ENCODE assay signal across 32 mouse cellular contexts in genomic region chr5:64691406-64692100, GRCm38 (mm10).
DNase-seq lines count a peak whose midpoint lies in the region; ATAC-seq lines count a peak whose summit lies in the region.
"Had no signal": no experiment of that assay in that cellular context is flagged by ENCODE, and none has a peak within 500 bp of the region (broad histone marks: within the 10 kb centered on the region; RNA-seq: fewer than 3 reads in every experiment).

No protein-coding gene starts in this region.

- peak overlapping the region; percentile 81 for H3K27ac ChIP-seq in liver, embryonic 11.5 days (ENCODE audit: low read depth, low read length)
- H3K27ac ChIP-seq in liver, embryonic 13.5 days = peak overlapping the region; percentile 73
- H3K27ac ChIP-seq: embryonic facial prominence, embryonic 12.5 days; gastrocnemius, adult 2 months; heart, adult 2 months; heart, embryonic 13.5 days; hindbrain, embryonic 14.5 days; kidney, embryonic 15.5 days; left cerebral cortex, adult 2 months; limb, embryonic 13.5 days; macrophage; midbrain, embryonic 10.5 days; midbrain, embryonic 15.5 days had no signal

- H3K4me2 ChIP-seq in liver, embryonic 11.5 days = no peak overlapping the region; the same call in 1 of the 2 replicates
- H3K4me2 ChIP-seq in liver, embryonic 13.5 days = peak overlapping the region; percentile 3; the same call in 1 of the 2 replicates
- H3K4me2 ChIP-seq: embryonic facial prominence, embryonic 12.5 days; heart, embryonic 13.5 days; hindbrain, embryonic 14.5 days; kidney, embryonic 15.5 days; limb, embryonic 13.5 days; midbrain, embryonic 15.5 days had no signal

- H3K36me3 ChIP-seq in liver, embryonic 11.5 days (ENCODE audit: control insufficient read depth, insufficient read depth, low read length) = no peaks in the 10 kb centered on the region
- H3K36me3 ChIP-seq in liver, embryonic 13.5 days = no peaks in the 10 kb centered on the region
- H3K36me3 ChIP-seq: embryonic facial prominence, embryonic 12.5 days; heart, embryonic 13.5 days; kidney, embryonic 15.5 days; limb, embryonic 13.5 days; midbrain, embryonic 10.5 days; midbrain, embryonic 15.5 days had no signal

- 67% methylated on average over 8 of the region's 8 CpGs for WGBS in liver, embryonic 11.5 days
- WGBS in liver, embryonic 13.5 days (ENCODE audit: insufficient replicate concordance) = 44% methylated on average over 8 of the region's 8 CpGs

- DNase-seq in liver, embryonic 11.5 days (ENCODE audit: low spot score) = no peak
- no peak for DNase-seq in liver
- DNase-seq in liver, embryonic 13.5 days = no peak
- DNase-seq in spleen, postnatal 14 days (ENCODE audit: low spot score in 2 of 2) = no peak
- no peak for DNase-seq in cerebellum, adult 9-11 months
- DNase-seq: adrenal gland, postnatal 14 days; cerebellum, adult 18-20 months; cerebellum, postnatal 25 days; gastrocnemius, adult 2 months; gastrocnemius, postnatal 36 days; heart, adult 2 months; heart, postnatal 10 days; kidney, adult 11 months; kidney, postnatal 25 days; lung, adult 2 months; lung, postnatal 10 days; right cerebral cortex, adult 18-20 months; right cerebral cortex, postnatal 4 days; thymus, postnatal 4 days had no signal

- no peak overlapping the region for H3K4me3 ChIP-seq in liver, embryonic 11.5 days (ENCODE audit: low read depth, low read length)
- H3K4me3 ChIP-seq in liver, embryonic 13.5 days (replicated peaks) = no peak overlapping the region
- H3K4me3 ChIP-seq: embryonic facial prominence, embryonic 12.5 days; gastrocnemius, adult 2 months; heart, adult 2 months; heart, embryonic 13.5 days; kidney, embryonic 15.5 days; left cerebral cortex, adult 2 months; limb, embryonic 13.5 days; midbrain, embryonic 10.5 days; midbrain, embryonic 15.5 days had no signal

- ATAC-seq in liver, embryonic 11.5 days (replicated peaks; ENCODE audit: low FRiP score) = peak; percentile 43; the same call in 1 of the 2 replicates
- ATAC-seq in liver, embryonic 13.5 days (ENCODE audit: low read depth) = no peak
- ATAC-seq in megakaryocyte progenitor cell, adult 5-6 weeks (replicated peaks; ENCODE audit: poor library complexity) = peak; percentile 78
- ATAC-seq in monocyte, adult 5-6 weeks (replicated peaks; ENCODE audit: insufficient number of reproducible peaks, low FRiP score, low TSS enrichment, poor library complexity, severe bottlenecking) = no peak
- ATAC-seq: forebrain, embryonic 16.5 days; inflammation-experienced regulatory T-cells, adult 6 months; midbrain, embryonic 15.5 days had no signal

- no peaks in the 10 kb centered on the region for H3K9me3 ChIP-seq in liver, embryonic 11.5 days (ENCODE audit: control insufficient read depth, low read length)
- H3K9me3 ChIP-seq in liver, embryonic 13.5 days (replicated peaks) = no peaks in the 10 kb centered on the region
- H3K9me3 ChIP-seq: embryonic facial prominence, embryonic 12.5 days; kidney, embryonic 15.5 days; midbrain, embryonic 15.5 days had no signal

- peak overlapping the region; percentile 1; the same call in 1 of the 2 replicates for H3K9ac ChIP-seq in liver, embryonic 11.5 days (ENCODE audit: low read depth, low read length)
- H3K9ac ChIP-seq in liver, embryonic 13.5 days = 0 out of 2 replicates have a peak overlapping the region, but pooled peaks have one; percentile 31
- H3K9ac ChIP-seq: embryonic facial prominence, embryonic 12.5 days; heart, embryonic 13.5 days; hindbrain, embryonic 14.5 days; kidney, embryonic 15.5 days; limb, embryonic 13.5 days; midbrain, embryonic 15.5 days had no signal

- no peaks in the 10 kb centered on the region for H3K27me3 ChIP-seq in liver, embryonic 11.5 days (replicated peaks; ENCODE audit: control insufficient read depth, insufficient read depth, low read length)
- no peaks in the 10 kb centered on the region for H3K27me3 ChIP-seq in liver, embryonic 13.5 days
- H3K27me3 ChIP-seq: embryonic facial prominence, embryonic 12.5 days; heart, embryonic 13.5 days; kidney, embryonic 15.5 days; limb, embryonic 13.5 days; midbrain, embryonic 15.5 days had no signal

- peaks cover 22% of the 10 kb centered on the region for H3K4me1 ChIP-seq in liver, embryonic 11.5 days (replicated peaks; ENCODE audit: control insufficient read depth, insufficient read depth, low read length)
- peaks cover 39% of the 10 kb centered on the region for H3K4me1 ChIP-seq in liver, embryonic 13.5 days (replicated peaks)
- H3K4me1 ChIP-seq: embryonic facial prominence, embryonic 12.5 days; limb, embryonic 13.5 days; midbrain, embryonic 10.5 days; midbrain, embryonic 15.5 days had no signal

Comparison
In these comparisons a context has a peak if more than half of its experiments do, and no peak if none do; other contexts are left out.
1. ATAC-seq: peak in liver, embryonic 11.5 days (single experiment) and megakaryocyte progenitor cell, adult 5-6 weeks (single experiment); none in liver, embryonic 13.5 days (single experiment) and monocyte, adult 5-6 weeks (single experiment).